Mouse (Mus musculus): ENCODE measurements around the gene Shisa6.

Shisa6 gene

GRCm38 (mm10) chr11:66525371-66526045, at the start of gene Shisa6:
TSS of gene Shisa6 (minus strand) at chr11:66525964.
- Histone ChIP-seq H3K36me3 (ENCODE audit: control insufficient read depth, insufficient read depth, low read length, poor library complexity, severe bottlenecking) (no peaks in the 10 kb centered on the region), H3K27me3 (ENCODE audit: control insufficient read depth, insufficient read depth, low read length, poor library complexity, severe bottlenecking) (no peaks in the 10 kb centered on the region)
- no peak for DNase-seq (ENCODE audit: low read depth, low spot score)

DNA sequence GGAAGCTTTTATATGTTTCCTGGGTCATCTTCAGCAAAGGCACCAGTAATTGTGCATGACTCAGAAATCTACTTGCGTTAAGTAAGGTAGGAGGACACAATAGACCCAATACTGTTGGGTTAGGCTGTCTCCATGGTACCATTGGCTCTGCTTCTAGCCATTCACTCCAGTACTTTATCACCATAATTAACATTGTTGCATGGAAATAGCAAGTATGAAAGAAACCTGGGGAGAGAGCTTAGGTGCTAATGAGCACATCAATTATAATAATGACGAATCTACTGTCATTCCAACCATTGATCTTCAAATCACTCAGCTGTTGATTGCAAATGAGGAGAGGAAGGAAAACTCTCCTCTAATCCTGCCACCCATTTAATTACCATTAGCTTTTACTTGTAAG, 48.1 kb upstream of the Shisa6 start:
- DNase-seq (ENCODE audit: low read depth, low spot score) = no peak
- no peaks in the 10 kb centered on the region for H3K36me3 ChIP-seq (ENCODE audit: control insufficient read depth, insufficient read depth, low read length, poor library complexity, severe bottlenecking)
- no peaks in the 10 kb centered on the region for H3K27me3 ChIP-seq (ENCODE audit: control insufficient read depth, insufficient read depth, low read length, poor library complexity, severe bottlenecking)

- DNase-seq (ENCODE audit: low read depth, low spot score) = no peak
- Histone ChIP-seq H3K36me3 (ENCODE audit: control insufficient read depth, insufficient read depth, low read length, poor library complexity, severe bottlenecking) (no peaks in the 10 kb centered on the region), H3K27me3 (ENCODE audit: control insufficient read depth, insufficient read depth, low read length, poor library complexity, severe bottlenecking) (no peaks in the 10 kb centered on the region)
These were observed 43.3 kb upstream of the Shisa6 start for GRCm38 (mm10) chr11:66569045-66569444.

GRCm38 (mm10) chr11:66568386-66568791, 42.6 kb upstream of the Shisa6 start:
- no peak for DNase-seq (ENCODE audit: low read depth, low spot score)
- H3K36me3 ChIP-seq (ENCODE audit: control insufficient read depth, insufficient read depth, low read length, poor library complexity, severe bottlenecking) = no peaks in the 10 kb centered on the region
- H3K27me3 ChIP-seq (ENCODE audit: control insufficient read depth, insufficient read depth, low read length, poor library complexity, severe bottlenecking) = no peaks in the 10 kb centered on the region

- Histone ChIP-seq H3K36me3 (ENCODE audit: control insufficient read depth, insufficient read depth, low read length, poor library complexity, severe bottlenecking) (no peaks in the 10 kb centered on the region), H3K27me3 (ENCODE audit: control insufficient read depth, insufficient read depth, low read length, poor library complexity, severe bottlenecking) (no peaks in the 10 kb centered on the region)
- DNase-seq (ENCODE audit: low read depth, low spot score) = no peak
These were observed 41.6 kb upstream of the Shisa6 start for GRCm38 (mm10) chr11:66567382-66567781.

- H3K27me3 ChIP-seq (ENCODE audit: control insufficient read depth, insufficient read depth, low read length, poor library complexity, severe bottlenecking) = no peaks in the 10 kb centered on the region
- no peaks in the 10 kb centered on the region for H3K36me3 ChIP-seq (ENCODE audit: control insufficient read depth, insufficient read depth, low read length, poor library complexity, severe bottlenecking)
- DNase-seq (ENCODE audit: low read depth, low spot score) = no peak
These were observed 36.5 kb upstream of the Shisa6 start for GRCm38 (mm10) chr11:66562274-66562673.

- Histone ChIP-seq H3K36me3 (ENCODE audit: control insufficient read depth, insufficient read depth, low read length, poor library complexity, severe bottlenecking) (no peaks in the 10 kb centered on the region), H3K27me3 (ENCODE audit: control insufficient read depth, insufficient read depth, low read length, poor library complexity, severe bottlenecking) (no peaks in the 10 kb centered on the region)
- DNase-seq (ENCODE audit: low read depth, low spot score) = no peak
These were observed 12.1 kb upstream of the Shisa6 start for GRCm38 (mm10) chr11:66537820-66538219.

DNA sequence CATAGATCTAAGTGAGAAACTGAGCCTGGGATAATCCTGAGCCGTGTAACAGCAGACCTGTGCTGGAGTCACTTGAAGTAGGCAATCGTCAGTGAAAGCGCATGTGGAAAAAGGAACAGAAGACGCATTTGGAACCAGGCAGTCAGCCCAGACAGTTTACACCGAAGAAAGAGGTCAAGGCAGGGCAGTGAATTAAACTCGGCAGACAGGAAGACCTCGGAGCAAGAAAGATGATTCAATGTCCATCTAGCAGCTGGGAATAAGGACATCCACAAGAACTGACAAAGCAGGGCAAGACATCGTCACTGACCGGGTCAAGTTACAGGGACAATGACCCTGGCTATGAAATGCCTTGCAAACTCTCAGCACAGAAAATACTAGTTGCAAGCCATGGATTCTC, 10.1 kb upstream of the Shisa6 start:
- no peaks in the 10 kb centered on the region for H3K27me3 ChIP-seq (ENCODE audit: control insufficient read depth, insufficient read depth, low read length, poor library complexity, severe bottlenecking)
- DNase-seq (ENCODE audit: low read depth, low spot score) = no peak
- no peaks in the 10 kb centered on the region for H3K36me3 ChIP-seq (ENCODE audit: control insufficient read depth, insufficient read depth, low read length, poor library complexity, severe bottlenecking)

DNA sequence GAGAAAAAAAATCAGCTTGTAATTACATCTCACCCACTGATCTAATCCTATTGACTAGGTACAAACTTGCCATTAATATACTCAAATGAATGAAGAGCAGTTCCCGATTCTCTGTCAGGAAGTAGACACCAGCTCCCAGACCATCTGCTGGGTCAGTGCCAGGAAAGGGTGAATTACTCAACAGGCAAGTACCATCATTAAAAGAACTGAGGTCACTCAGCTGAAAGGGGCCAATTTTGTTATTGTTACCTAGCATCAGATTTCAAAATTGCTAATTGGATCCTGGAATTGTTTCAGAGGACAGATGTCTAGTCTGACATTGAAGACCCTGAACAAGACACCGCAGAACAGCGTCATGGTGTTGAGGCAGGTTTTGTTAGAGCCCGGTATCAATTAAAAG, 9.4 kb upstream of the Shisa6 start:
- H3K27me3 ChIP-seq (ENCODE audit: control insufficient read depth, insufficient read depth, low read length, poor library complexity, severe bottlenecking) = no peaks in the 10 kb centered on the region
- H3K36me3 ChIP-seq (ENCODE audit: control insufficient read depth, insufficient read depth, low read length, poor library complexity, severe bottlenecking) = no peaks in the 10 kb centered on the region
- no peak for DNase-seq (ENCODE audit: low read depth, low spot score)

DNA sequence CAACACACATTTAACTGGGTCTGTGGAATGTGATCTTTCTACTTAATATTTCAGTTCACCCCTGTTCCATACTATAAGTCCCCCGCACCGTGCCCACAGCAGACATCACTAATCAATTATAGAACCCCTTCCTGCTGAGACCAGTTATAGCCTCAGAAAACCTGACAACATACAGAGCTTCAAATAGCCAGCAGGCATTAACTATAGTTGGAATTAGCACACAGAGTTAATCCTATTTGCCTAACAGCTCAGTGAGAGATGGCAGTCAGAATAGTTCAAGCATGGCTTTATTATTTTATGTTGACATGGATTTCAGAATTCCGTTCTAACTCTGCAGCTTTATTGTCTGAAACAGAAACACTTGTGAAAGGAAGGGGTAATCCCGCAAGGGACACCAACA, 8.5 kb upstream of the Shisa6 start:
- no peaks in the 10 kb centered on the region for H3K36me3 ChIP-seq (ENCODE audit: control insufficient read depth, insufficient read depth, low read length, poor library complexity, severe bottlenecking)
- no peaks in the 10 kb centered on the region for H3K27me3 ChIP-seq (ENCODE audit: control insufficient read depth, insufficient read depth, low read length, poor library complexity, severe bottlenecking)
- no peak for DNase-seq (ENCODE audit: low read depth, low spot score)

- H3K27me3 ChIP-seq (ENCODE audit: control insufficient read depth, insufficient read depth, low read length, poor library complexity, severe bottlenecking) = no peaks in the 10 kb centered on the region
- no peak for DNase-seq (ENCODE audit: low read depth, low spot score)
- H3K36me3 ChIP-seq (ENCODE audit: control insufficient read depth, insufficient read depth, low read length, poor library complexity, severe bottlenecking) = no peaks in the 10 kb centered on the region
These were observed 2.4 kb upstream of the Shisa6 start for GRCm38 (mm10) chr11:66528146-66528545.

GRCm38 (mm10) chr11:66527343-66527742, 1.6 kb upstream of the Shisa6 start:
- H3K27me3 ChIP-seq (ENCODE audit: control insufficient read depth, insufficient read depth, low read length, poor library complexity, severe bottlenecking) = no peaks in the 10 kb centered on the region
- no peaks in the 10 kb centered on the region for H3K36me3 ChIP-seq (ENCODE audit: control insufficient read depth, insufficient read depth, low read length, poor library complexity, severe bottlenecking)
- DNase-seq (ENCODE audit: low read depth, low spot score) = no peak

GRCm38 (mm10) chr11:66526981-66527320, 1.2 kb upstream of the Shisa6 start:
- Histone ChIP-seq H3K36me3 (ENCODE audit: control insufficient read depth, insufficient read depth, low read length, poor library complexity, severe bottlenecking) (no peaks in the 10 kb centered on the region), H3K27me3 (ENCODE audit: control insufficient read depth, insufficient read depth, low read length, poor library complexity, severe bottlenecking) (no peaks in the 10 kb centered on the region)
- no peak for DNase-seq (ENCODE audit: low read depth, low spot score)

DNA sequence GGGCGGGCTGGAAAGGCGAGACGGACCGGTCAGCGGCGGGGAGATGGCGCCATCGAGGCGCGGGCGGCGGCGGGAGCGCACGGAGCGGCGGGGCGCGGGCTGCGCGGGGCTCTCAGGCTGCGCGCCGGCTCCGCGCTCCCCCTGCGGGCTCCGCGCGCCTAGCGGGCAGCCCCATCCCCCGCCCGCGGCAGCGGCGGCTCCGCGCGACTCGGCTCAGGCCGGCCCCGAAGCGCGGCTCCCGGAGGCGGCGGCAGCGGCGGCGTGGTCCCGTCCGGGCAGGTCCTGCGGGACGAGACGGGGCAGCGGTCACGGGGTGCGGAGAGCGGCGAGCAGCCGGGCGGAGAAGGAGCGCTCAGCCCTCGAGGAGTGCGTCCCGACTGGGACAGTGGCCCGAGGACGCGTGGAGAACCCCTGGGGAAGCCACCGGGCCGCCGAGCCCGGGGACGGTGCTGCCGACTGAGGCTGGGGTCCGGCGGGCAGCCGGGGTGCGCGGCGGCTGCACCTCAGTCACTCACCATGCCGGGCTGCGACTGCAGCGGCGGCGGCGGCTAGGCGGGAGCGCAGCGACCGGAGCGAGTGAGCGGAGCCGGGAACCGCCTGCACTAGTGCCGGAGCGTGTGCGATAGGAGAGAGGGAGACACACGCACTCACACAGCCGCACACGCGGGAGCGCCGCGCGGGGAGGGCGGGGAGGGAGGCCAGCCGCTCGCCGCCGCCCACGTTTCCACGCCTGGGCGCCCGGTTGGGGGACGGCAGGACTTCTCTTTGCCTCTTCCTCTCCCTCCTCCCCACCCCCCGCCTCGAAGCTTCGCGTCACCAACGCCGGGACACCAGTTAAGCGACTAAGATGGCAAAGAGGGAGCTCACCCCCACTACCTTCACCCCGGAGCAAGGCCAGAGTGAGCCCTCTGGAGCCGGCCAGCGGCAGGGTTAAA, 549 bp upstream of the Shisa6 start:
- no peak for DNase-seq (ENCODE audit: low read depth, low spot score)
- Histone ChIP-seq H3K27me3 (ENCODE audit: control insufficient read depth, insufficient read depth, low read length, poor library complexity, severe bottlenecking) (no peaks in the 10 kb centered on the region), H3K36me3 (ENCODE audit: control insufficient read depth, insufficient read depth, low read length, poor library complexity, severe bottlenecking) (no peaks in the 10 kb centered on the region)

- no peak for DNase-seq (ENCODE audit: low read depth, low spot score)
- no peaks in the 10 kb centered on the region for H3K27me3 ChIP-seq (ENCODE audit: control insufficient read depth, insufficient read depth, low read length, poor library complexity, severe bottlenecking)
- H3K36me3 ChIP-seq (ENCODE audit: control insufficient read depth, insufficient read depth, low read length, poor library complexity, severe bottlenecking) = no peaks in the 10 kb centered on the region
These were observed 1.5 kb downstream of the Shisa6 start for GRCm38 (mm10) chr11:66524251-66524650.

All from splenic B cell, adult 2 months (primary cell).